In genomic region chr1:41935912-41936478, GRCm38 (mm10) we compare ENCODE assay signal across 19 mouse cellular contexts.
DNase-seq lines count a peak whose midpoint lies in the region; ATAC-seq lines count a peak whose summit lies in the region.
"Had no signal": no experiment of that assay in that cellular context is flagged by ENCODE, and none has a peak within 500 bp of the region (broad histone marks: within the 10 kb centered on the region; RNA-seq: fewer than 3 reads in every experiment).

No protein-coding gene starts in this region.

- no peak overlapping the region for H3K4me2 ChIP-seq in forebrain, embryonic 12.5 days
- H3K4me2 ChIP-seq in forebrain, embryonic 15.5 days (replicated peaks) = no peak overlapping the region
- H3K4me2 ChIP-seq: heart, embryonic 12.5 days; intestine, embryonic 15.5 days had no signal

- peaks cover 4% of the 10 kb centered on the region for H3K4me1 ChIP-seq in forebrain, embryonic 12.5 days
- peaks cover 5% of the 10 kb centered on the region; the same call in 1 of the 2 replicates for H3K4me1 ChIP-seq in forebrain, embryonic 15.5 days
- H3K4me1 ChIP-seq: heart, embryonic 12.5 days; intestine, embryonic 15.5 days had no signal

- DNase-seq in embryo, embryonic 10.5 days (ENCODE audit: low spot score) = peak; percentile 7
- no peak for DNase-seq in embryo, embryonic 10 days (ENCODE audit: low spot score)
- peak; percentile 41 for DNase-seq in Muller cell, postnatal 12 days (ENCODE audit: inconsistent ontology term)
- peak; percentile 49 for DNase-seq in retina, embryonic 14.5 days (ENCODE audit: low spot score)
- no peak for DNase-seq in natural killer cell, adult 2 months (ENCODE audit: low spot score in 2 of 2)
- DNase-seq: adrenal gland, postnatal 10 days; B cell, adult 2 months; cerebellum, adult 18-20 months; cerebellum, adult 9-11 months; cerebellum, postnatal 36 days; gastrocnemius, adult 2 months; gastrocnemius, postnatal 25 days; kidney, adult 18-20 months had no signal

- no peaks in the 10 kb centered on the region for H3K27me3 ChIP-seq in forebrain, embryonic 12.5 days
- no peaks in the 10 kb centered on the region for H3K27me3 ChIP-seq in forebrain, embryonic 15.5 days
- H3K27me3 ChIP-seq: heart, embryonic 12.5 days; intestine, embryonic 15.5 days had no signal

- no peak overlapping the region for H3K4me3 ChIP-seq in forebrain, embryonic 12.5 days (replicated peaks)
- H3K4me3 ChIP-seq in forebrain, embryonic 15.5 days = no peak overlapping the region
- H3K4me3 ChIP-seq: gastrocnemius, adult 2 months; heart, embryonic 12.5 days; intestine, embryonic 15.5 days had no signal

- WGBS in forebrain, embryonic 12.5 days = 18% methylated on average over 7 of the region's 7 CpGs
- WGBS in forebrain, embryonic 15.5 days = 16% methylated on average over 7 of the region's 7 CpGs

- H3K9ac ChIP-seq in forebrain, embryonic 12.5 days = no peak overlapping the region
- no peak overlapping the region for H3K9ac ChIP-seq in forebrain, embryonic 15.5 days (replicated peaks)
- H3K9ac ChIP-seq: heart, embryonic 12.5 days; intestine, embryonic 15.5 days had no signal

- no peaks in the 10 kb centered on the region for H3K9me3 ChIP-seq in forebrain, embryonic 12.5 days
- H3K9me3 ChIP-seq in forebrain, embryonic 15.5 days = no peaks in the 10 kb centered on the region
- H3K9me3 ChIP-seq: heart, embryonic 12.5 days; intestine, embryonic 15.5 days had no signal

- H3K36me3 ChIP-seq in forebrain, embryonic 12.5 days (replicated peaks) = no peaks in the 10 kb centered on the region
- H3K36me3 ChIP-seq in forebrain, embryonic 15.5 days = no peaks in the 10 kb centered on the region
- H3K36me3 ChIP-seq: G1E; heart, embryonic 12.5 days; intestine, embryonic 15.5 days had no signal

- ATAC-seq in forebrain, embryonic 12.5 days (ENCODE audit: low FRiP score) = peak; percentile 79; the same call in 1 of the 2 replicates
- no peak for ATAC-seq in forebrain, embryonic 15.5 days (replicated peaks)
- ATAC-seq: CD4-positive, CD25-positive, alpha-beta regulatory T cell, adult 4 months; intestine, embryonic 15.5 days had no signal

- no peak overlapping the region for H3K27ac ChIP-seq in forebrain, embryonic 12.5 days
- no peak overlapping the region for H3K27ac ChIP-seq in forebrain, embryonic 15.5 days (replicated peaks)
- H3K27ac ChIP-seq: gastrocnemius, adult 2 months; intestine, embryonic 15.5 days had no signal

Comparison
In these comparisons a context has a peak if more than half of its experiments do, and no peak if none do; other contexts are left out.
1. DNase-seq: peak in embryo, embryonic 10.5 days (single experiment), Muller cell, postnatal 12 days (single experiment) and retina, embryonic 14.5 days (single experiment); none in embryo, embryonic 10 days (single experiment) and natural killer cell, adult 2 months (0 of 2).